Mouse (Mus musculus) stomach, postnatal 0 days (tissue): ENCODE measurements around the gene Ralgapa2.

Experiments
- CTCF ChIP-seq: IDR thresholded peaks from 2 replicates; pipeline ENCODE4 v1.5.1; 2016; ENCODE audit warnings: antibody characterized with exemption, low read depth, mild to moderate bottlenecking, moderate library complexity
- EP300 ChIP-seq: optimal IDR thresholded peaks from 2 replicates; pipeline ENCODE3; 2016; ENCODE audit warnings: antibody characterized with exemption

DNA sequence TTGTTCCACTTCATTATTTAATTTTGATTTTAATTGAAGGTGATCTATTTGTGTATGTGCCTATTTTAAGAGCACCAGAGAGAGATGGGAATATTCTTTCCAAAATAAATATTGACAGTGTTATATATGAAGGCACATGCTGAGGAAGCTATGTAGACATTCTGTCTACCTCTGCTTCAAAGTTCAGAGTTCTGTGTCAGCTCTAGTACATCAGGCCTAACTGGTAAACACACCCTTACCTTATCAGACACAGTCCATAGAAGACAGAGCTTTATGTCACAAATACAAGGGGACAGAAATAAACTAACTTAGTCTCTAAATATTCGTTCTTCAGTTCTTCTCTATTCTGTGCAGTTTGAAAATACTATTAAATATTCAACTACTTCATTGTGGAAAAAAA is 12.1 kb downstream of the Ralgapa2 start:
- TF ChIP-seq CTCF (no peak), EP300 (no peak)
